Mouse (Mus musculus): ENCODE results near the gene Clcn1. TPM values are rescaled to one million over a fixed set of nuclear protein-coding genes. Genes with fewer than 3 reads are reported as not detected.

Gene Clcn1
- polyA plus RNA-seq, 1 experiment from 2014 or later: 0.20 TPM

- H3K36me3 ChIP-seq (ENCODE audit: control insufficient read depth, insufficient read depth, low read length): peaks cover 71% of the 10 kb centered on the region
- H3K9me3 ChIP-seq (ENCODE audit: control insufficient read depth, low read length): no peaks in the 10 kb centered on the region
- H3K27ac ChIP-seq (ENCODE audit: low read depth, low read length): no peak overlapping the region; the same call in 1 of the 2 replicates
- H3K4me1 ChIP-seq (ENCODE audit: control insufficient read depth, insufficient read depth, low read length): no peaks in the 10 kb centered on the region; the same call in 1 of the 2 replicates
- no peak overlapping the region for H3K9ac ChIP-seq (ENCODE audit: low read depth, low read length)
- no peak overlapping the region for H3K4me2 ChIP-seq (replicated peaks; ENCODE audit: low read depth, low read length)
- ATAC-seq (ENCODE audit: low FRiP score, low TSS enrichment): no peak
- H3K4me3 ChIP-seq (ENCODE audit: low read length): no peak overlapping the region
- 92% methylated on average over 12 of the region's 12 CpGs for WGBS
- no peaks in the 10 kb centered on the region for H3K27me3 ChIP-seq (ENCODE audit: control insufficient read depth, insufficient read depth, low read length)
Observed at GRCm38 (mm10) chr6:42358901-42359300, 72.4 kb downstream of the Clcn1 start.

DNA sequence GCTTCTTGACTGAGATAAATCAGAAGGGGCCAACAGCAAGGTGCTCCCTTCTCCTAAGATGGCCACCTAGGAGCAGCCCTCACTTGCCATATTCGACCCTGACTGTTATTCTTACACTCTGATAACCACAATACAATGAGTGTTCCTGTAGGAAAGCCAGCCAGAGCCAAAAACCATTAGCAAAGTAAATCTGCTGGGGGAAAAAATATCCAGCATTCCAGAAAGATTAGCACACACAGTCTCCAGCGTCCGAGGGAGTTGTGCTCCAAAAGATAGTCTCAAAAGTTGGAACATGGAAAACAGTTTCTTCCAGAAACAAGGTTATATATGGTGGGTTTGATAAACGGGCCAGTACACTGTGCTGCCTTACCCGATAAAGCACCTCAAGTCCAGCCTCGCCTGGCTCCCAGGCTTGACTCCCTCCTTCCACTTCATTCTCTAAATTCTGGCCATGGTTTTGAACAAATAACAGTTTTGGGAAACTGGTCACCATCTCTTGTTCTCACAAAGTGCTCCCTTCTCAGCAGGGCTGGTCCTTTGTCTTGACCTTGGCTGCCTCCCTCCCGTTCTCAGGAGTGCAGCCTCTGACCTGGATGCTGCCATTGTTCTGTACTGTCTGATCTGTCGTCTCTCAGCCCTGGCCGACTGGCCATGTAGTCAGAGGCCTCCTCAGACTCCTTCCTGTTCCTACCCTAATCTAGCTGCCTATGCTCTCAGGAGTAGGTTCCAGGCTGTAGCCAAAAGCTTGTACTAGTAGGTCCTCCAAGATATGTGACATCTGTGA, 73.1 kb downstream of the Clcn1 start:
- H3K4me3 ChIP-seq (ENCODE audit: low read length): no peak overlapping the region
- no peak overlapping the region for H3K9ac ChIP-seq (ENCODE audit: low read depth, low read length)
- H3K4me1 ChIP-seq (ENCODE audit: control insufficient read depth, insufficient read depth, low read length): no peaks in the 10 kb centered on the region
- no peak overlapping the region for H3K27ac ChIP-seq (ENCODE audit: low read depth, low read length)
- no peaks in the 10 kb centered on the region for H3K27me3 ChIP-seq (ENCODE audit: control insufficient read depth, insufficient read depth, low read length)
- no peak for ATAC-seq (ENCODE audit: low FRiP score, low TSS enrichment)
- H3K36me3 ChIP-seq (ENCODE audit: control insufficient read depth, insufficient read depth, low read length): peaks cover 67% of the 10 kb centered on the region
- H3K4me2 ChIP-seq (replicated peaks; ENCODE audit: low read depth, low read length): no peak overlapping the region
- H3K9me3 ChIP-seq (ENCODE audit: control insufficient read depth, low read length): no peaks in the 10 kb centered on the region
- WGBS: 70% methylated on average over 9 of the region's 9 CpGs

DNA sequence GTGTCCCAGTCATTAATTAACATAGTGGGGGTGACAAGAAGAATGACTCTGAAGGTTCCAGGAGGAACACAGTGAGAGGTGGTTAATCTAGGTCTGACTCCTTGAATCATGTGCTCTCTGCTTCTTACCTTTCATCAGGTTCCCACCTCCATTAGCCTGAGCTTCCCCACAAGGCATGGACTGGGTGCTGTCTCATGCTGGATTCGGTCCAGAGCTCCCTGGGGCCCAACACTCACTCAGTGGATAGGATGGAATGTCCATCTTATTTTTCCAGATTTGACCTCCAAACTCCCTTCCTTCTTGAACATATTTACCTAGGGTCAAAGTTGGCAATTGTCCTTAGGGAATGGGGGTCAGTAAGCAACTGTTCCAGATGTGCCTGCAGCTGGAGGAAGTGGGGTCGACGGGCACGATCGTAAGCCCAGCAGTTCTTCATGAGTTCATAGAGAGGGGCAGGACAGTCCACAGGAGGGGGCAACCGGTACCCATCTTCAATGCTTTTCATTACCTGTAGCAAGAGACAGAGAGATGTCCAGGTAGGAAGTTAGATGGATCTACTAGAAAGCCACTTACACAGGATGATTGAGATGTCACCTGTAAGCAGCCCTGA, 73.9 kb downstream of the Clcn1 start:
- Histone ChIP-seq H3K9ac (ENCODE audit: low read depth, low read length) (no peak overlapping the region), H3K4me3 (ENCODE audit: low read length) (no peak overlapping the region), H3K4me2 (replicated peaks; ENCODE audit: low read depth, low read length) (no peak overlapping the region), H3K9me3 (ENCODE audit: control insufficient read depth, low read length) (no peaks in the 10 kb centered on the region), H3K27me3 (ENCODE audit: control insufficient read depth, insufficient read depth, low read length) (no peaks in the 10 kb centered on the region), H3K4me1 (ENCODE audit: control insufficient read depth, insufficient read depth, low read length) (no peaks in the 10 kb centered on the region), H3K36me3 (ENCODE audit: control insufficient read depth, insufficient read depth, low read length) (peaks cover 60% of the 10 kb centered on the region), H3K27ac (ENCODE audit: low read depth, low read length) (no peak overlapping the region)
- WGBS: 88% methylated on average over 6 of the region's 6 CpGs
- ATAC-seq (ENCODE audit: low FRiP score, low TSS enrichment): no peak

- WGBS: 93% methylated on average over 13 of the region's 13 CpGs
- H3K36me3 ChIP-seq (ENCODE audit: control insufficient read depth, insufficient read depth, low read length): peaks cover 51% of the 10 kb centered on the region
Observed at GRCm38 (mm10) chr6:42361041-42361895, 74.8 kb downstream of the Clcn1 start.

DNA sequence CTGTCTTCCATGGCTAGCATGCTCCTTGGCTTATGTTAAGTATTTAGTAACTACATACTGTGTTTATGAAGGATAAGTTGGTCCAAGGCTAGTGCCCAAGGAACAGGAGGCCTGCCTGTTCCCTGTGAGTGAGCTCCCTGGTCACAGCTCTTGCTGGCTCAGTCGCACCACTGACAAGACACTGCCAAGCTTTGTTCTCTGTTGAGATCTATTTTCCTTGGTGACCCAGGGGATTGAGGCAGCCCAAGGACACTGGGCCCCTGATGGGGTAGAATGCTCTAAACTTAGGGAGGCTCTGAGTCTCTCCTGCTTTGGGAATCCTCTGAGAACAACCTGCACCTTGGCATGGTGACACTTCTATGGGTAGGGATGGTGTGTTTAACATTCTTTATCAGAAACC, 75.6 kb downstream of the Clcn1 start:
- Histone ChIP-seq H3K4me1 (ENCODE audit: control insufficient read depth, insufficient read depth, low read length) (no peaks in the 10 kb centered on the region), H3K4me2 (replicated peaks; ENCODE audit: low read depth, low read length) (no peak overlapping the region), H3K27ac (ENCODE audit: low read depth, low read length) (no peak overlapping the region), H3K9ac (ENCODE audit: low read depth, low read length) (no peak overlapping the region), H3K36me3 (ENCODE audit: control insufficient read depth, insufficient read depth, low read length) (peaks cover 42% of the 10 kb centered on the region), H3K27me3 (ENCODE audit: control insufficient read depth, insufficient read depth, low read length) (no peaks in the 10 kb centered on the region), H3K4me3 (ENCODE audit: low read length) (no peak overlapping the region), H3K9me3 (ENCODE audit: control insufficient read depth, low read length) (no peaks in the 10 kb centered on the region)
- ATAC-seq (ENCODE audit: low FRiP score, low TSS enrichment): no peak
- 86% methylated on average over 1 of the region's 1 CpGs for WGBS

More at GRCm38 (mm10) chr6:42361041-42361895, 74.8 kb downstream of the Clcn1 start:
- Histone ChIP-seq H3K4me1 (ENCODE audit: control insufficient read depth, insufficient read depth, low read length) (no peaks in the 10 kb centered on the region), H3K9ac (ENCODE audit: low read depth, low read length) (no peak overlapping the region), H3K4me3 (ENCODE audit: low read length) (no peak overlapping the region), H3K4me2 (replicated peaks; ENCODE audit: low read depth, low read length) (no peak overlapping the region), H3K27me3 (ENCODE audit: control insufficient read depth, insufficient read depth, low read length) (no peaks in the 10 kb centered on the region), H3K27ac (ENCODE audit: low read depth, low read length) (no peak overlapping the region), H3K9me3 (ENCODE audit: control insufficient read depth, low read length) (no peaks in the 10 kb centered on the region)
- ATAC-seq (ENCODE audit: low FRiP score, low TSS enrichment): no peak

GRCm38 (mm10) chr6:42362497-42362896, 76.0 kb downstream of the Clcn1 start:
- Histone ChIP-seq H3K9me3 (ENCODE audit: control insufficient read depth, low read length) (no peaks in the 10 kb centered on the region), H3K27ac (ENCODE audit: low read depth, low read length) (no peak overlapping the region), H3K4me1 (ENCODE audit: control insufficient read depth, insufficient read depth, low read length) (no peaks in the 10 kb centered on the region), H3K9ac (ENCODE audit: low read depth, low read length) (no peak overlapping the region), H3K36me3 (ENCODE audit: control insufficient read depth, insufficient read depth, low read length) (peaks cover 38% of the 10 kb centered on the region), H3K4me2 (replicated peaks; ENCODE audit: low read depth, low read length) (no peak overlapping the region), H3K4me3 (ENCODE audit: low read length) (no peak overlapping the region), H3K27me3 (ENCODE audit: control insufficient read depth, insufficient read depth, low read length) (no peaks in the 10 kb centered on the region)
- WGBS: 93% methylated on average over 1 of the region's 1 CpGs
- no peak for ATAC-seq (ENCODE audit: low FRiP score, low TSS enrichment)

GRCm38 (mm10) chr6:42362974-42363373, 76.5 kb downstream of the Clcn1 start:
- Histone ChIP-seq H3K9me3 (ENCODE audit: control insufficient read depth, low read length) (no peaks in the 10 kb centered on the region), H3K27ac (ENCODE audit: low read depth, low read length) (no peak overlapping the region), H3K4me2 (replicated peaks; ENCODE audit: low read depth, low read length) (no peak overlapping the region), H3K4me1 (ENCODE audit: control insufficient read depth, insufficient read depth, low read length) (no peaks in the 10 kb centered on the region), H3K4me3 (ENCODE audit: low read length) (no peak overlapping the region), H3K9ac (ENCODE audit: low read depth, low read length) (no peak overlapping the region), H3K27me3 (ENCODE audit: control insufficient read depth, insufficient read depth, low read length) (no peaks in the 10 kb centered on the region), H3K36me3 (ENCODE audit: control insufficient read depth, insufficient read depth, low read length) (peaks cover 33% of the 10 kb centered on the region)
- WGBS: 43% methylated on average over 3 of the region's 3 CpGs
- no peak for ATAC-seq (ENCODE audit: low FRiP score, low TSS enrichment)

- no peaks in the 10 kb centered on the region for H3K27me3 ChIP-seq (ENCODE audit: control insufficient read depth, insufficient read depth, low read length)
- 91% methylated on average over 4 of the region's 4 CpGs for WGBS
- H3K4me3 ChIP-seq (ENCODE audit: low read length): no peak overlapping the region
- no peaks in the 10 kb centered on the region for H3K9me3 ChIP-seq (ENCODE audit: control insufficient read depth, low read length)
- H3K4me2 ChIP-seq (replicated peaks; ENCODE audit: low read depth, low read length): no peak overlapping the region
- no peak overlapping the region for H3K9ac ChIP-seq (ENCODE audit: low read depth, low read length)
- H3K4me1 ChIP-seq (ENCODE audit: control insufficient read depth, insufficient read depth, low read length): no peaks in the 10 kb centered on the region
- no peak for ATAC-seq (ENCODE audit: low FRiP score, low TSS enrichment)
- H3K27ac ChIP-seq (ENCODE audit: low read depth, low read length): no peak overlapping the region
- peaks cover 23% of the 10 kb centered on the region for H3K36me3 ChIP-seq (ENCODE audit: control insufficient read depth, insufficient read depth, low read length)
Observed at GRCm38 (mm10) chr6:42364066-42364465, 77.6 kb downstream of the Clcn1 start.
